Mouse (Mus musculus) erythroblast, embryonic 14.5 days (primary cell): ENCODE data around the gene Dbnl. TPM values are rescaled to one million over a fixed set of nuclear protein-coding genes. Genes with fewer than 3 reads are reported as not detected.

Source experiments
- H3K27me3 ChIP-seq: 2 replicates; pipeline ENCODE4 v1.6.1; 2012; ENCODE audit warnings: inconsistent platforms; ENCODE audit not compliant: control insufficient read depth
- H3K36me3 ChIP-seq: 2 replicates; pipeline ENCODE4 v1.6.1; 2012; ENCODE audit warnings: mild to moderate bottlenecking, inconsistent platforms; ENCODE audit not compliant: control insufficient read depth
- H3K4me1 ChIP-seq: 2 replicates; pipeline ENCODE4 v1.6.1; 2012; ENCODE audit warnings: inconsistent platforms; ENCODE audit not compliant: control insufficient read depth
- H3K4me3 ChIP-seq: replicated peaks from 2 replicates; pipeline ENCODE3; 2012; ENCODE audit warnings: moderate library complexity, mild to moderate bottlenecking, inconsistent platforms
- H3K9me3 ChIP-seq: 2 replicates; pipeline ENCODE4 v1.6.1; 2012; ENCODE audit warnings: low read length, inconsistent platforms, mixed read lengths; ENCODE audit not compliant: control insufficient read depth
- GATA1 ChIP-seq: IDR thresholded peaks from 2 replicates; pipeline ENCODE4 v1.6.1; 2012; ENCODE audit warnings: low read length, inconsistent platforms, mixed read lengths
- TAL1 ChIP-seq: IDR thresholded peaks from 3 replicates; pipeline ENCODE4 v1.6.1; 2012; ENCODE audit warnings: low read length, inconsistent platforms, mixed read lengths
- polyA plus RNA-seq: library from polyadenylated mRNA; stranded (reverse); fragments of >175 nt; gene quantifications from 2 replicates; pipeline ENCODE4 v1.2.3, GENCODE M21; 2012

Gene Dbnl
- polyA plus RNA-seq, result 5.7 and 5.8 TPM in 2 replicates

DNA sequence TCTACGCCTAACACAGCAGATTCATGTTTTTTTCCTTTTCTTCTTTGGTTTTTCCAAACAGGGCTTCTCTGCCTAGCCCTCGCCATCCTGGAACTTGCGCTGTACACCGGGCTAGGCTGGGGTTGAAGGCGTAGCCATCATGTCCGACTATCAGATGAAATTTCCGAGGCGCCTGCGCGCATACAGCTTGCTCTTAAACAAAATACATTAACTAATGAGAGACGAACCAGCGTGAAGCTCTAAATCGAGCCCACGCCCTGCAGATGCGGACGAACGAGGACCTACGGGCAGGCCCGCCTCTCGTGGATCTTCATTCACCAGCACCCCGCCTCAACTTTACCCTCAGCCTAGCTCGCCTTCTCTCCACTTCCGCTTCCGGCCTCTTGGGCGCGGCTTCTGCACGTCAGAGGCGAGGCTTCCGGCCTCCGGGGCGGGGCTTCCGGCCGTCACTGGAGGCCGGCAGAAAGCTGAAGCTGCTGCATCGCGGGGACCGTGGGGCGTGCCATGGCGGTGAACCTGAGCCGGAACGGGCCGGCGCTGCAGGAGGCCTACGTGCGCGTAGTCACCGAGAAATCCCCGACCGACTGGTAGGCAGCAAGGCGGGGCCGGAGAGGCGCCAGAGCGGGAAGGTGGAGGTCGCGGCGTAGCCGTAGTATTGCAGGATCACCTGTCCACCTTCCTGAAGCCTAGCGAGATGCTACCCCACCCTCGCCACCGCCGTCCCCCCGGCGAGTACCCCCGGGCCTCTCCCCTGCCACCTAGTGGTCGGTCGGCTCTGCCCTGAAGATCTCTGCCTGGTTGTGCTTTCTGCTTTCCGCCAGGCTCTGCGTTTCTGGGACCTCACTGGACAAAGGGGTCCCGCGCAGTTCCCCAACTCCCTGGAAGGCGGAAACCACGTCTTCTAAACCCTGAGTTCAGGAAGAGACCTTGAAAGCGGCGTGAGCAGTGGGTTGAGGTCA is at the start of gene Dbnl:
TSS of gene Dbnl (plus strand) at position 433 of the 959 bp plus-strand sequence.
- peaks cover 41% of the 10 kb centered on the region for H3K36me3 ChIP-seq
- no peaks in the 10 kb centered on the region for H3K9me3 ChIP-seq
- H3K4me1 ChIP-seq, result peaks cover 58% of the 10 kb centered on the region
- no peaks in the 10 kb centered on the region for H3K27me3 ChIP-seq
- peak within 1 kb of the TSS; percentile 77 for H3K4me3 ChIP-seq
- no peak for TF ChIP-seq GATA1

DNA sequence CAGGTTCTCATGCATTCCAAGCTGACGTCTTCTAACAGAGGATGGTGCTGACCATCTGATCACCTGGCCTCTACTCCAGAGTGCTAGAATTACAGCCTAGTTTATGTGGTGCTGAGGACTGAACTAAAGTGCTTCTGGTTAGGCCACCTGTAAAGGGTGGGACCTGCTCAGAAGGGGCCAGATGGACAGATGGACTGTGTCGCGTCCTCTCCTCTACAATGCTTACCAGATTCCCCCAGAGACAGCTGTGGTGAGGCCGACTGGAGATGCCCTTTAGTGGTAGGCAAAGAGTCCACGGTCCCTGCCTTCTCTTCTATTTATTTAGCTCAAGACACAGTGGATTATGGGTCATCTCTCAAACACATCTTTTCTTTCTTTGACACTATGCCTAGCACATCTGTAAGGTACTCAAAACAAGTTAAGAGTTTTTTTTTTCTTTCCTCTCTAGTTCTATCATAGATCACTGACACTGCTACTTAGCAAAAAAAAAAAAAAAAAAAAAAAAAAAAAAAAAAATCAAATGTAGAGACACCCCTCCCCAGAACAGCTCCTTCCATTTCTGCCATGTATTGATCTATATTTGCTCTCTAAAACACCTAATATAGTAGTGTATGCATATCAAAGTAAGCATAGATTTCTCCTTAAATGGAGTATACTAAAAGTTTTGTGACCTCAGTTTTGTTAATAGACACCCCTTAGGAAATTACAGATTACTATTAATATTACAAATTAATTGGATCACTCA is 49.2 kb upstream of the Dbnl start:
- Histone ChIP-seq H3K36me3 (peaks cover 17% of the 10 kb centered on the region), H3K27me3 (no peaks in the 10 kb centered on the region), H3K9me3 (no peaks in the 10 kb centered on the region), H3K4me1 (peaks cover 34% of the 10 kb centered on the region), H3K4me3 (no peak overlapping the region)
- no peak for TF ChIP-seq GATA1
- no peak; the same call in 2 of the 3 replicates for TF ChIP-seq TAL1

DNA sequence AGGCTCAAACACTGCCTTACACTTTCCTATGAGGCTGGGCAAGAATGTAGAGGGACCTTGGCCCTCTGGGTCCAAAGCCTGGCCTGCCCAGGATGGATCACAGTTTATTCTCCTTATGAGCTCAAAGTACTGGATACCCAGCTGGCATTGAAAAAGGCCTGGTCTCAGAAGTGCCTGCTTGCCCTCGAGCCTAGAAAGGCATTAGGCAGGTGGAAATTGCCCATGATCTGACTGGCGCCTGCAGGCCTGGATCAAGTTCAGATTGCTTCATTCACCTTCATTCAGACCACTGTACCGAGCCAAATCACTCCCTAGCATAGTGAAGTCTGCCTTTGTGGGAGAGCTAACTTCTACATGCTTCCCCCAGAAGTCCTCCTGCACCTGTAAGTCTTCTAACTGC is 48.4 kb upstream of the Dbnl start:
- H3K4me3 ChIP-seq, result peak overlapping the region; percentile 95
- no peaks in the 10 kb centered on the region for H3K9me3 ChIP-seq
- no peaks in the 10 kb centered on the region for H3K27me3 ChIP-seq
- peaks cover 32% of the 10 kb centered on the region for H3K4me1 ChIP-seq
- H3K36me3 ChIP-seq, result peaks cover 9% of the 10 kb centered on the region
- no peak for TF ChIP-seq TAL1
- TF ChIP-seq GATA1, result no peak

- H3K4me1 ChIP-seq, result peaks cover 32% of the 10 kb centered on the region
- TF ChIP-seq GATA1, result no peak
- no peak for TF ChIP-seq TAL1
- peaks cover 7% of the 10 kb centered on the region for H3K36me3 ChIP-seq
- no peaks in the 10 kb centered on the region for H3K27me3 ChIP-seq
- H3K9me3 ChIP-seq, result no peaks in the 10 kb centered on the region
- peak overlapping the region; percentile 95 for H3K4me3 ChIP-seq
These were observed 47.7 kb upstream of the Dbnl start for GRCm38 (mm10) chr11:5740599-5740964.

- Histone ChIP-seq H3K36me3 (peaks cover 7% of the 10 kb centered on the region), H3K9me3 (no peaks in the 10 kb centered on the region), H3K4me3 (peak overlapping the region; percentile 95), H3K27me3 (no peaks in the 10 kb centered on the region), H3K4me1 (peaks cover 32% of the 10 kb centered on the region)
- TF ChIP-seq TAL1 (no peak), GATA1 (no peak)
These were observed 47.2 kb upstream of the Dbnl start for GRCm38 (mm10) chr11:5740965-5741627.

- Histone ChIP-seq H3K36me3 (peaks cover 7% of the 10 kb centered on the region), H3K4me3 (no peak overlapping the region), H3K27me3 (no peaks in the 10 kb centered on the region), H3K9me3 (no peaks in the 10 kb centered on the region), H3K4me1 (peaks cover 32% of the 10 kb centered on the region)
- TF ChIP-seq TAL1 (no peak), GATA1 (no peak)
These were observed 46.2 kb upstream of the Dbnl start for GRCm38 (mm10) chr11:5742106-5742505.

GRCm38 (mm10) chr11:5744951-5745350 is 43.3 kb upstream of the Dbnl start:
- Histone ChIP-seq H3K4me3 (no peak overlapping the region), H3K4me1 (peaks cover 20% of the 10 kb centered on the region), H3K36me3 (no peaks in the 10 kb centered on the region), H3K27me3 (no peaks in the 10 kb centered on the region), H3K9me3 (no peaks in the 10 kb centered on the region)
- TF ChIP-seq TAL1 (no peak), GATA1 (no peak)

DNA sequence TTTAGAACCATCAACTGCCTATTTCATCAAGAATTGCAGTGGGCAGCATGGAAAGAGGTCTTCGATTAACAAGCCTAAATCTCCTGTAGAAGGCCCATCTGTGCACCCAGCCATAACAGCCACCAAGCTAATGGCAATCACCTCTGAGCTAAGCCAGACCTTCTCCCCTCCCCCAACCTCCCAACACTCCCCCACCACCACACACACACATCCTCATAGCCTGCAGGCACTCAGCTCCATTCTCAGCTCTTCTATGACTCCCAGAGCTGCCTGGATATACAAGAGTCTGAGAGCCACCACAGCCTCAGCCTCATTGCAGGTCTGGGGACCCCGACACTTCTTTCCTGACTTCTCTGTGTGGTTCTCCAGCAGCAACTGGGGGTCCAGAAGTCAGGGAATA is 34.5 kb upstream of the Dbnl start:
- Histone ChIP-seq H3K36me3 (no peaks in the 10 kb centered on the region; the same call in 1 of the 2 replicates), H3K27me3 (no peaks in the 10 kb centered on the region), H3K9me3 (peaks cover 5% of the 10 kb centered on the region; the same call in 1 of the 2 replicates), H3K4me3 (no peak overlapping the region), H3K4me1 (no peaks in the 10 kb centered on the region; the same call in 1 of the 2 replicates)
- TF ChIP-seq TAL1, result no peak

DNA sequence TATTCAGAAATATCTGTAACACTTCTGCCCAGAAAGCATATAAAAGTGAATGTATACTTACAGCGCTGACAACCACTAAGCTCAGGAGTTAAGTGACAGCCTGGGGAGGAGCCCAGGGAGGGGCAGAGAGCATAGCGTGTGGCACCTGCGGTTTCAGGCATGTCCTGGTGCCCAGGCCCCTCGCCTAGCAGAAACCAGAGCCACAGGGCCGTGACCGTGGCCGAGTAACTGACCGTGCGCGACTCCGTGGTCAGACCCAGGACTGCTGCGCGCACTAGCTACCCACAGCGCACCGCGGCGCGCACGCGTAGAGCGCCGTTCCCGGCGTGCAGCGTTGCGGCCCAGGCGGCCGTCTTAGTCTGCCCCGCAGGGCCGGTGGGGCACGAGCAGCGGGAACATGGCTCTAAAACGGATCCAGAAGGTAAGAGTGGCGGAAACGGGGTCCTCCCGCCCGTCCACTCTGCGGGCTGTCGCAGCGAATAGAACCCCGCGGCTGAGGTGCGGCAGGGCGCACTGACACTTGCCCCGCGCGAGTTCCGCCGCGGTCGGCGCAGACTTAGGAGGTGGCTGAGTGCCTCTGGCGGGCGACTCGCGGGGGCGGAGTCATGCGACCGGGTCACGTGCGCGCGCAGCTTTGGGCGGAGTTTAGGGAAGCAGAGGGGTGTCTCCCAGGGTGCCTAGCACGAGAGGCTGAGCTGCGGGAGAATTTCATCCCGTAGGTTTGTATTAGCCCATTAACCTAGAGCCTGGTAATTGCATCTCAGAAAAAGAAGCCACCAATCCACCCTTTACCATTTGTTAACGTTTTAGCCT is 26.3 kb upstream of the Dbnl start, which contains the start of gene Urgcp:
TSS of gene Urgcp (minus strand) at position 557 of the 813 bp plus-strand sequence.
- peaks cover 31% of the 10 kb centered on the region for H3K4me1 ChIP-seq
- no peaks in the 10 kb centered on the region for H3K27me3 ChIP-seq
- H3K9me3 ChIP-seq, result no peaks in the 10 kb centered on the region
- TF ChIP-seq TAL1 (no peak), GATA1 (no peak)
- peaks cover 3% of the 10 kb centered on the region for H3K36me3 ChIP-seq
- H3K4me3 ChIP-seq, result peak within 1 kb of the TSS; percentile 78
